Mouse (Mus musculus) midbrain, postnatal 0 days (tissue): ENCODE data around the gene Prickle4. TPM values are rescaled to one million over a fixed set of nuclear protein-coding genes. Genes with fewer than 3 reads are reported as not detected.
A peak's percentile ranks its signal among the peaks of the same experiment; 100 is the strongest.
"Not testable (repeated sequence)": the region's sequence is repeated elsewhere in the genome, so short reads cannot be mapped to it uniquely, and the experiment has no call there.

ENCODE experiments used
- ATAC-seq: fragments of 200-750 bp; cut with Nextera tagmentation; 2 replicates; pipeline ENCODE4 v1.8.0; 2017; ENCODE audit warnings: moderate number of reproducible peaks, mild to moderate bottlenecking, moderate TSS enrichment, moderate library complexity; ENCODE audit not compliant: low FRiP score
- DNase-seq: peaks from one replicate; pipeline ENCODE4 v3.0.0-alpha.2; 2015; ENCODE audit warnings: low spot score
- H3K27ac ChIP-seq: fragments of 300-500 bp; sonication (generic); 2 replicates; pipeline ENCODE4 v1.5.1; 2014; ENCODE audit warnings: low read depth, mild to moderate bottlenecking, low read length, mixed read lengths
- H3K27me3 ChIP-seq: fragments of 300-500 bp; sonication (generic); 2 replicates; pipeline ENCODE4 v1.6.1; 2014; ENCODE audit warnings: low read length, control low read depth, mixed read lengths; ENCODE audit not compliant: insufficient read depth
- H3K36me3 ChIP-seq: fragments of 300-500 bp; sonication (generic); 2 replicates; pipeline ENCODE4 v1.6.1; 2014; ENCODE audit warnings: low read length, control low read depth, mixed read lengths; ENCODE audit not compliant: insufficient read depth
- H3K4me1 ChIP-seq: fragments of 300-500 bp; sonication (generic); 2 replicates; pipeline ENCODE4 v1.6.1; 2014; ENCODE audit warnings: mild to moderate bottlenecking, control low read depth, antibody characterized with exemption, low read length, mixed read lengths; ENCODE audit not compliant: insufficient read depth
- H3K4me2 ChIP-seq: fragments of 300-500 bp; sonication (generic); 2 replicates; pipeline ENCODE4 v1.6.1; 2014; ENCODE audit warnings: low read depth, mild to moderate bottlenecking, low read length, mixed read lengths; ENCODE audit not compliant: poor library complexity, severe bottlenecking
- H3K4me3 ChIP-seq: fragments of 300-500 bp; sonication (generic); 2 replicates; pipeline ENCODE4 v1.5.1; 2014; ENCODE audit warnings: low read depth, mild to moderate bottlenecking, low read length, moderate library complexity
- H3K9ac ChIP-seq: fragments of 300-500 bp; sonication (generic); replicated peaks from 2 replicates; pipeline ENCODE4 v1.6.1; 2014; ENCODE audit warnings: mild to moderate bottlenecking, low read length, moderate library complexity, mixed read lengths; ENCODE audit not compliant: poor library complexity, severe bottlenecking
- H3K9me3 ChIP-seq: fragments of 300-500 bp; sonication (generic); 2 replicates; pipeline ENCODE4 v1.6.1; 2016; ENCODE audit warnings: low read length, control low read depth
- CTCF ChIP-seq: IDR thresholded peaks from 2 replicates; pipeline ENCODE4 v1.5.1; 2016; ENCODE audit warnings: antibody characterized with exemption, mild to moderate bottlenecking
- WGBS: fragments of 180-500 bp; shearing (Covaris S2); extraction: QIAGEN DNeasy Blood & Tissue Kit; methylation state at CpG from one replicate; pipeline ENCODE4 v1.1.7; 2014; 5-methylcytosine and 5-hydroxymethylcytosine counted together
- polyA plus RNA-seq: library from polyadenylated mRNA; unstranded; fragments of >200 nt; fragmentation: Nextera tagmentation; extraction: Ambion mirVana; gene quantifications from 2 replicates; pipeline ENCODE4 v1.2.1, GENCODE M21; 2015
- total RNA-seq: library from RNA; depleted of rRNA; stranded (reverse); fragments of >200 nt; gene quantifications from 2 replicates; pipeline ENCODE4 v1.2.3, GENCODE M21; 2014

Gene Prickle4
- total and polyA plus RNA-seq, 2 experiments from 2014 or later, result 2.2 to 3.2 TPM

DNA sequence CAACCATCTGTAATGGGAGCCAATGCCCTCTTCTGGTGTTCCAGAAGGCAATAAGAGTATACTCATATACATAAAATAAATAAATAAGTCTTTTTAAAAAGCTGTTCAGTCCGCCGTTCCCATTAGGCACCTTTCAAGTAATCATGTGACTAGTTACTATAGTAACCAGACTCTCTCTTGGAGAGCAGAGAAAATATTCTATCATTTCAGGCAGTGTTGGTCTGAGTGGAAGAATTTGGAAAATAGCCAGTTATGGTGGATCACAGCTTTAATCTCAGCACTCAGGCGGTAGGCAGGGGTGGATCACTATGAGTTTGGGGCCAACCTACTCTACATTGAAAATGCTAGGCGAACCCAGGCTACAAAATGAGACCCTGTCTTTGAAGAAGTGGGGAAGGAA is 25.4 kb downstream of the Prickle4 start:
- Histone ChIP-seq H3K36me3 (peaks cover 6% of the 10 kb centered on the region), H3K27ac (no peak overlapping the region), H3K4me1 (peaks cover 4% of the 10 kb centered on the region; the same call in 1 of the 2 replicates), H3K4me2 (no peak overlapping the region), H3K27me3 (no peaks in the 10 kb centered on the region), H3K4me3 (no peak overlapping the region), H3K9me3 (no peaks in the 10 kb centered on the region), H3K9ac (no peak overlapping the region)
- ATAC-seq (no peak), DNase-seq (peak; percentile 34)
- TF ChIP-seq CTCF, result no peak
- 35% methylated on average over 4 of the region's 4 CpGs for WGBS

DNA sequence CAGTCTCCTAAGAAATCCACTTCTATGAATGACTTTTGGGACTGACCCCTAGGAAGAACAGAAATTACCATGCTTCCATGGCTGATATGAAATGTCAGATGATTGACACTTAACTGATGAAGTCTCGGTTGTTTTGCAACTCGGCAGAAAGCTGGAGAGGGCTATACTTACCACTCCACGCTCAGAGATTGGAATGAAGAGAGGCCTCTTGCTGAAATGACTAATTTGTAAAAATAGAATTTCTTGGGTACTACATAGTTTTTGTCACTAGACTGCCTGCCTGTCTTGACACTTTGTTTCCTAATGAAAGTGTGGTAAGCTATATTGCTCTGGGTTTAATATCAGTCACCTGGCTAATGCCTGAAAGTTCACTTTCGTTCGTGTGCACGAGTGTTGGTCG is 30.1 kb downstream of the Prickle4 start:
- ATAC-seq, result no peak

DNA sequence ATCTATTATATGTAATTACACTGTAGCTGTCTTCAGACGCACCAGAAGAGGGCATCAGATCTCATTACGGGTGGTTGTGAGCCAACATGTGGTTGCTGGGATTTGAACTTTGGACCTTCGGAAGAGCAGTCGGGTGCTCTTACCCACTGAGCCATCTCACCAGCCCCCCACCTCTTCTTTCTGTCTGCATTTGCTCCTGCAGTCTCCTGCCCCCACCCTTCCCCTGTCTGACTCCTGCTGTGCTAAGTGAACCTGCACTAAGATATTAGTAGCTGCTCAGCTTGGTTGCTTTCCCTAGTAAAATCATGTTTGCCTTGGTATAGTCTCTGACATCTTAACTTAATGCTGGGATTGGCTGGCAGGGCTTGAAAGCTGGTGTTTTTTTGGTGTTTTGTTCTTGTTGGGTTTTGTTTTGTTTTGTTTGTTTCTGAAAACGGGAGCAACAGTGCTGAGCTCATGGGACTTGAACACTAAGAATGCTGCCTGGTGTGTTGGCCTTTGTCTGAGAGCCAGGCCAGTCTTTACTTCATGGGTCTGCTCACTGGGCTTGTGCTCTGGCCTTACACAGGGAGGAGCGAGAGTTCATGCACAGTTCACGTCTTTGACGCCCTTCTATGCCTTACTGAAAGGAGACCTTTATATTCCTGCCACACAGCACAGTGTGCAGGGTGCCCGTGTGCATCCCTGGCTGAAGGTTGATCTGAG is 31.4 kb downstream of the Prickle4 start:
- Histone ChIP-seq H3K27ac (no peak overlapping the region), H3K27me3 (no peaks in the 10 kb centered on the region), H3K36me3 (no peaks in the 10 kb centered on the region), H3K4me1 (no peaks in the 10 kb centered on the region), H3K4me3 (no peak overlapping the region), H3K9ac (no peak overlapping the region), H3K9me3 (no peaks in the 10 kb centered on the region), H3K4me2 (no peak overlapping the region)
- TF ChIP-seq CTCF, result no peak
- DNase-seq (no peak), ATAC-seq (no peak)
- 39% methylated on average over 9 of the region's 9 CpGs for WGBS

More for the DNA sequence above, 30.1 kb downstream of the Prickle4 start:
- H3K36me3 ChIP-seq, result no peaks in the 10 kb centered on the region
- H3K4me2 ChIP-seq, result no peak overlapping the region
- no peak overlapping the region for H3K27ac ChIP-seq
- no peak overlapping the region for H3K9ac ChIP-seq
- no peak for DNase-seq
- H3K9me3 ChIP-seq, result no peaks in the 10 kb centered on the region
- H3K27me3 ChIP-seq, result no peaks in the 10 kb centered on the region
- 91% methylated on average over 7 of the region's 7 CpGs for WGBS
- no peak overlapping the region for H3K4me3 ChIP-seq
- no peak for TF ChIP-seq CTCF
- H3K4me1 ChIP-seq, result peaks cover 3% of the 10 kb centered on the region; the same call in 1 of the 2 replicates

DNA sequence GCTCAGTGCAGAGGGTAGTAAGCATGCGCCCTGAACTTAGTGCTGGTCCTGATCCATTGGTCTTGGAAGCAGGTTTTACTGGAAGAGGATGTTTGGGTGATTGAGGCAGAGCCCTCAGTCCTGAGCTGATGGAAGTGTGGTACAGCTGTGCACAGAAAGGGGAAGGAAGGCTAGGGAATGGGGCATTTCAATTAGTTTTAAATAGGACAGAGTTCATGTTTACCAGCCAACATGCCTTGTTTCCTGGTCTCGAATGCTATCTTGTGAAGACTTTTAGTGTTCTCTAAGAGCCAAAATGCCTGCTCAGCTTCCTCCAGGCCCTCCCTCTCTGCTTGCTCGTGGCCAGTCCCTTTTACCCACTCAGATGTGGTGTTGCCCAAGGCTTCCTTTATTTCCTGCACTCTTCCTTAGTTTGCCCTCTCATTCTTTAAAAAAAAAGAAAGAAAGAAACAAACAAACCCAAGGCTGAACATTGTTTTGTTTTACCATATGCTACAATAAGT is 35.7 kb downstream of the Prickle4 start:
- TF ChIP-seq CTCF, result no peak
- Histone ChIP-seq H3K9me3 (no peaks in the 10 kb centered on the region), H3K27ac (no peak overlapping the region), H3K9ac (no peak overlapping the region), H3K4me1 (no peaks in the 10 kb centered on the region), H3K27me3 (no peaks in the 10 kb centered on the region), H3K4me3 (no peak overlapping the region), H3K36me3 (peaks cover 7% of the 10 kb centered on the region; the same call in 1 of the 2 replicates), H3K4me2 (no peak overlapping the region)
- WGBS, result 90% methylated on average over 3 of the region's 3 CpGs
- ATAC-seq, result no peak
- no peak for DNase-seq

DNA sequence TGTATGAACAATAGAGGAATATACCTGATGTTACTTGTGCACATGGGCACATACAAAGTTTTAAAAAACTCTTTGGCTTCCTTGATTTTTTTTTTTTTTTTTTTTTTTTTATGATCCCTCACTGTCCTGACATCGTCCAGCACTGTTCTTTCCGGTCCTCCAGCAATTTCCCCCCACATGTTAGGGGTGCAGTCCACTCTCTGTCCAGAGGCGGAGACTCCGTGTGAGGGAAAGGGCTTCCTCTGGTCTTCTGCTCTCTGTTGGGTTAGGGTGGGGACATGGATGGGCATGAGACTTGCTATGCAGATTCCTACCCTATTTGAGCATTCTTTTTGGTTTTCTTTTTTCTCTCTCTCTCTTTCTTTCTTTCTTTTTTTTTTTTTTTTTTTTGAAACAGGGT is 36.6 kb downstream of the Prickle4 start:
- peaks cover 11% of the 10 kb centered on the region for H3K36me3 ChIP-seq
- ATAC-seq, result no peak
- DNase-seq, result no peak
- 79% methylated on average over 4 of the region's 4 CpGs for WGBS
- no peak overlapping the region for H3K4me3 ChIP-seq
- H3K4me2 ChIP-seq, result no peak overlapping the region
- no peaks in the 10 kb centered on the region for H3K27me3 ChIP-seq
- no peaks in the 10 kb centered on the region for H3K9me3 ChIP-seq
- H3K4me1 ChIP-seq, result no peaks in the 10 kb centered on the region
- H3K9ac ChIP-seq, result no peak overlapping the region
- H3K27ac ChIP-seq, result no peak overlapping the region
- TF ChIP-seq CTCF, result no peak

DNA sequence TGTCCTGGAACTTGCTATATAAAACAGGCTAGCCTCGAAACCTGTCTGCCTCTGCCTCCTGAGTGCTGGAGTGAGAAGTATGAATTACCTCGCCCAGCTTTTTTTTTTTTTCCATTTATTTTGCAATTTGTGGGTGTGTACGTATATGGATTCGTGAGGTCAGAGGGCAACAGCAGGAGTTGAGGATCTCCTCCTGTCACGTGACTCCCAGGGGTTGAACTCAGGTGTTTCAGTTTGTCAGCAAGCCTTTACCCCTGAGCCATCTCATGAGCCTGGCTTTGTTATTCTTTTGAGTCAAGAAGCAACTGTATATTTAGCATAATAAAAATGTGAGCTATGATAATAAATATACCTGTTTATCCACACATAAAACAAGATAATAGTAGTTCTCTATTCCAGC is 38.8 kb downstream of the Prickle4 start:
- TF ChIP-seq CTCF, result no peak
- ATAC-seq, result no peak
- H3K4me3 ChIP-seq, result no peak overlapping the region

DNA sequence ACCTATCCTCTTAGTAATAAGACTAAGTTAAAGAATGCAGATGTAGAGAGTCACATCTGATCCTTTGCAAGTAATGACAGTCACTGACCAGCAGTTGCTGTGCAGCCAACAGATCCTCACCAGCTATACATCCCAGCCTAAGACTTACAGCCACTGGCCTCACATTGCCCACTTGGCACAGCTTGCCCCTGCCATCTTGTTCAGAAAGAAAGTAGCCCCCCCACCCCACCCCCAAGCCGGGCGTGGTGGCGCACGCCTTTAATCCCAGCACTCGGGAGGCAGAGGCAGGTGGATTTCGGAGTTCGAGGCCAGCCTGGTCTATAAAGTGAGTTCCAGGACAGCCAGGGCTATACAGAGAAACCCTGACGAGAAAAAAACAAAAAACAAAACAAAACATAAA is 40.2 kb downstream of the Prickle4 start:
- H3K9ac ChIP-seq, H3K4me1 ChIP-seq, H3K9me3 ChIP-seq, H3K4me2 ChIP-seq, H3K4me3 ChIP-seq, H3K27me3 ChIP-seq, H3K27ac ChIP-seq, DNase-seq, ATAC-seq: not testable (repeated sequence)
- 96% methylated on average over 8 of the region's 8 CpGs for WGBS
- peaks cover 11% of the 10 kb centered on the region for H3K36me3 ChIP-seq

More for the DNA sequence above, 38.8 kb downstream of the Prickle4 start:
- no peak overlapping the region for H3K27ac ChIP-seq
- no peak overlapping the region for H3K9ac ChIP-seq
- no peak overlapping the region for H3K4me2 ChIP-seq
- no peaks in the 10 kb centered on the region for H3K9me3 ChIP-seq
- no peaks in the 10 kb centered on the region for H3K4me1 ChIP-seq
- no peaks in the 10 kb centered on the region for H3K27me3 ChIP-seq
- no peak for DNase-seq
- peaks cover 11% of the 10 kb centered on the region for H3K36me3 ChIP-seq
- 84% methylated on average over 5 of the region's 5 CpGs for WGBS
